Mouse (Mus musculus): ENCODE data around the gene Olfr1392. TPM values are rescaled to one million over a fixed set of nuclear protein-coding genes. Genes with fewer than 3 reads are reported as not detected.

Gene Olfr1392
- polyA plus RNA-seq, 1 experiment from 2014 or later = not detected

- no peak for ATAC-seq
- WGBS = 28% methylated on average over 12 of the region's 12 CpGs
Observed at GRCm38 (mm10) chr11:49245634-49246415, 39.3 kb upstream of the Olfr1392 start.

GRCm38 (mm10) chr11:49246523-49246922 is 38.6 kb upstream of the Olfr1392 start:
- Histone ChIP-seq H3K27me3 (no peaks in the 10 kb centered on the region), H3K4me2 (replicated peaks) (no peak overlapping the region), H3K4me3 (replicated peaks) (no peak overlapping the region), H3K36me3 (no peaks in the 10 kb centered on the region), H3K27ac (no peak overlapping the region), H3K4me1 (replicated peaks) (peaks cover 68% of the 10 kb centered on the region), H3K9ac (replicated peaks) (0 out of 2 replicates have a peak overlapping the region, but pooled peaks have one; percentile 23), H3K9me3 (no peaks in the 10 kb centered on the region)
- 88% methylated on average over 4 of the region's 4 CpGs for WGBS
- no peak for ATAC-seq

More at GRCm38 (mm10) chr11:49245634-49246415, 39.3 kb upstream of the Olfr1392 start:
- Histone ChIP-seq H3K9ac (replicated peaks) (peak overlapping the region; percentile 81; the same call in 1 of the 2 replicates), H3K36me3 (no peaks in the 10 kb centered on the region), H3K27me3 (no peaks in the 10 kb centered on the region), H3K4me3 (replicated peaks) (no peak overlapping the region; the same call in 1 of the 2 replicates), H3K4me2 (replicated peaks) (peak overlapping the region; percentile 65), H3K4me1 (replicated peaks) (peaks cover 61% of the 10 kb centered on the region), H3K9me3 (no peaks in the 10 kb centered on the region), H3K27ac (no peak overlapping the region)

- 83% methylated on average over 2 of the region's 2 CpGs for WGBS
- Histone ChIP-seq H3K36me3 (no peaks in the 10 kb centered on the region), H3K9ac (replicated peaks) (0 out of 2 replicates have a peak overlapping the region, but pooled peaks have one; percentile 23), H3K9me3 (no peaks in the 10 kb centered on the region), H3K27me3 (no peaks in the 10 kb centered on the region), H3K4me2 (replicated peaks) (no peak overlapping the region), H3K27ac (no peak overlapping the region), H3K4me3 (replicated peaks) (no peak overlapping the region), H3K4me1 (replicated peaks) (peaks cover 73% of the 10 kb centered on the region)
- ATAC-seq = no peak
Observed at GRCm38 (mm10) chr11:49247255-49247654, 37.8 kb upstream of the Olfr1392 start.

GRCm38 (mm10) chr11:49248226-49248973 is 36.7 kb upstream of the Olfr1392 start:
- Histone ChIP-seq H3K27ac (no peak overlapping the region), H3K4me1 (replicated peaks) (peaks cover 67% of the 10 kb centered on the region), H3K27me3 (no peaks in the 10 kb centered on the region), H3K9me3 (no peaks in the 10 kb centered on the region), H3K4me3 (replicated peaks) (no peak overlapping the region), H3K9ac (replicated peaks) (no peak overlapping the region), H3K36me3 (no peaks in the 10 kb centered on the region), H3K4me2 (replicated peaks) (no peak overlapping the region)
- WGBS = 59% methylated on average over 6 of the region's 6 CpGs
- ATAC-seq = no peak

GRCm38 (mm10) chr11:49248974-49249700 is 35.9 kb upstream of the Olfr1392 start:
- no peaks in the 10 kb centered on the region for H3K9me3 ChIP-seq
- H3K4me2 ChIP-seq (replicated peaks) = no peak overlapping the region
- no peak for ATAC-seq
- H3K4me3 ChIP-seq (replicated peaks) = no peak overlapping the region
- WGBS = 58% methylated on average over 6 of the region's 6 CpGs
- peaks cover 7% of the 10 kb centered on the region for H3K36me3 ChIP-seq
- no peaks in the 10 kb centered on the region for H3K27me3 ChIP-seq
- no peak overlapping the region for H3K27ac ChIP-seq
- no peak overlapping the region for H3K9ac ChIP-seq (replicated peaks)
- peaks cover 66% of the 10 kb centered on the region for H3K4me1 ChIP-seq (replicated peaks)

GRCm38 (mm10) chr11:49249811-49250421 is 35.2 kb upstream of the Olfr1392 start:
- 29% methylated on average over 10 of the region's 10 CpGs for WGBS
- Histone ChIP-seq H3K9me3 (no peaks in the 10 kb centered on the region), H3K9ac (replicated peaks) (peak overlapping the region; percentile 84), H3K27me3 (no peaks in the 10 kb centered on the region), H3K4me3 (replicated peaks) (peak overlapping the region; percentile 59), H3K36me3 (peaks cover 14% of the 10 kb centered on the region), H3K4me1 (replicated peaks) (peaks cover 61% of the 10 kb centered on the region), H3K4me2 (replicated peaks) (peak overlapping the region; percentile 85), H3K27ac (peak overlapping the region; percentile 62)
- ATAC-seq = no peak

GRCm38 (mm10) chr11:49250422-49251379 is 34.4 kb upstream of the Olfr1392 start:
- Histone ChIP-seq H3K9me3 (no peaks in the 10 kb centered on the region), H3K9ac (replicated peaks) (peak overlapping the region; percentile 84), H3K4me1 (replicated peaks) (peaks cover 53% of the 10 kb centered on the region), H3K36me3 (peaks cover 16% of the 10 kb centered on the region), H3K4me3 (replicated peaks) (peak overlapping the region; percentile 59), H3K4me2 (replicated peaks) (peak overlapping the region; percentile 85), H3K27me3 (no peaks in the 10 kb centered on the region), H3K27ac (peak overlapping the region; percentile 62)
- 3% methylated on average over 44 of the region's 45 CpGs for WGBS
- peak; percentile 92 for ATAC-seq

- Histone ChIP-seq H3K9me3 (no peaks in the 10 kb centered on the region), H3K27ac (no peak overlapping the region), H3K9ac (replicated peaks) (peak overlapping the region; percentile 84; the same call in 1 of the 2 replicates), H3K4me3 (replicated peaks) (peak overlapping the region; percentile 59), H3K27me3 (no peaks in the 10 kb centered on the region), H3K4me2 (replicated peaks) (peak overlapping the region; percentile 85), H3K36me3 (peaks cover 16% of the 10 kb centered on the region), H3K4me1 (replicated peaks) (peaks cover 47% of the 10 kb centered on the region)
- no peak for ATAC-seq
- 80% methylated on average over 7 of the region's 7 CpGs for WGBS
Observed at GRCm38 (mm10) chr11:49251380-49251761, 33.7 kb upstream of the Olfr1392 start.

GRCm38 (mm10) chr11:49252048-49252447 is 33.0 kb upstream of the Olfr1392 start:
- H3K9me3 ChIP-seq = no peaks in the 10 kb centered on the region
- H3K36me3 ChIP-seq = peaks cover 16% of the 10 kb centered on the region
- H3K4me1 ChIP-seq (replicated peaks) = peaks cover 40% of the 10 kb centered on the region
- ATAC-seq = no peak
- H3K4me2 ChIP-seq (replicated peaks) = no peak overlapping the region
- H3K27ac ChIP-seq = no peak overlapping the region
- no peak overlapping the region for H3K4me3 ChIP-seq (replicated peaks)
- no peak overlapping the region for H3K9ac ChIP-seq (replicated peaks)
- H3K27me3 ChIP-seq = no peaks in the 10 kb centered on the region
- WGBS = 94% methylated on average over 5 of the region's 5 CpGs

GRCm38 (mm10) chr11:49253035-49253434 is 32.0 kb upstream of the Olfr1392 start:
- Histone ChIP-seq H3K36me3 (peaks cover 16% of the 10 kb centered on the region), H3K9ac (replicated peaks) (no peak overlapping the region), H3K4me3 (replicated peaks) (no peak overlapping the region), H3K9me3 (no peaks in the 10 kb centered on the region), H3K27ac (no peak overlapping the region), H3K27me3 (no peaks in the 10 kb centered on the region), H3K4me2 (replicated peaks) (no peak overlapping the region), H3K4me1 (replicated peaks) (peaks cover 35% of the 10 kb centered on the region)
- no peak for ATAC-seq
- 93% methylated on average over 6 of the region's 6 CpGs for WGBS

Data from midbrain, embryonic 13.5 days (tissue).